Mouse (Mus musculus) left cerebral cortex, postnatal 4 days (tissue): ENCODE data around the gene Cryba2. TPM values are rescaled to one million over a fixed set of nuclear protein-coding genes. Genes with fewer than 3 reads are reported as not detected.

ENCODE experiments used
- DNase-seq: peaks from one replicate; pipeline ENCODE4 v3.0.0-alpha.2; 2022
- intact Hi-C: fragments of 180-260 bp; cut with DNase I; formaldehyde crosslinking; loops from one replicate; pipeline ENCODE4 v1.15.1; 2025
- microRNA-seq: library from miRNA; unstranded; fragments of <30 nt; microRNA quantifications from one replicate; pipeline ENCODE4 v1.2.0, GENCODE M21; 2022
- total RNA-seq, 2 experiments: library from RNA; stranded (reverse); gene quantifications; 2 replicates each; pipeline ENCODE4 v1.2.3; 2021

Cryba2 gene
- total RNA-seq, 2 experiments from 2014 or later: not detected

DNA sequence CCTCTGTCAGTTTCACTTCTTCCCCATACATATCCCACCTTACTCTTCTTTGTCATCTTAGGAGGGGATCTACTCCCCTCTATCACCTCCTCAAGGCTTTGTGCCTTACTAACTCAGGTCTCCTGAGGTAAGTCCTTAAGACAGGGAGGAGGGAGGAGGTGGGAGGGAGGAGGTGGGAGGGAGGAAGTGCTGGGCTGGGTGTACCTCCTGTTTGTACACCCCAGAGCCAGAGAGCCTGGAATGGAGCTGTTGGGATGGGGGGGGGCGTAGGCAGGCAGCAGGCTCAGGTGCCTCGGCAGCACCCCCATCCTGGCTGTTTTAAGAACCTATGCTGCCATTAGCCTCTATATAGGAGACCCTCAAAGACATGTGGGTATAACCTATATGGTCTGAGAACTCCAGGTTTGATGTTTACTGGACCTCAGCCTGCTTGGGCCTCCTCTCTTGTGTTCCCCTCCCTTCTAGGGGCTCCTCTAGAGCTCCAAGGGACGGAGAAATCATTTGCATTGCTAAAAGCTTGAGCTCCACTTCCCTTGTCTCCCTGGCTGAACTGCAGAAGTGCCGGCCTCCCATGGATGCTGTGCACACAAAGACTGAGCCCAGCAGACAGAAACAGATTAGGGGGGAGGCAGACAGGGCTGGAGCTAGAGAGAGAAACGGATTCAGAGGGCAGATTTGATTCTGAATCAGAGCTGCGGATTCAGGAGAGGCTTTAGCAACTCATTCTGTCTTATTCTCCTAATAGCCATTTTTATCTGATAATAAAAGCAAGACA, 41.8 kb downstream of the Cryba2 start:
- intact Hi-C loops: no loop called here
- no peak for DNase-seq

DNA sequence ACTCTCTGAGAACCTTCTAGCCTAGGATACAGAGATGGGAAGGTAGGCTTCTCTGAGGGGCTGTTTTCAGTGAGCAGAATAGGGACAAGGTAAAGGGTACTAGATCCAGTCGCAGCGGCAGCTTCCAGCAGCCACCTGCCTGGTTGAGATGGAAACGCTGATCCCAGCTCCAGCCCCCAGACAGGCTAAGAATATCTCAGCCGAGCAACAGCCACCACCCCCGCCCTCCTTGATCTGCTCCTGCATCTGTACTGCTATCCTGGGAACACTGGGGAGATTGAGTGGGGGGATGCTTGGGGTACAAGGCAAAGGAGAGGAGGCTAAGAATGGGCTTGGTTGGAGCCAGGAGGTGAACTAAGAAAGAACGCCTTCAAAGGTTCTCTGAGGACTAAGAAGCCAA, 42.7 kb downstream of the Cryba2 start:
- DNase-seq: no peak
- intact Hi-C loops: no loop called here

DNA sequence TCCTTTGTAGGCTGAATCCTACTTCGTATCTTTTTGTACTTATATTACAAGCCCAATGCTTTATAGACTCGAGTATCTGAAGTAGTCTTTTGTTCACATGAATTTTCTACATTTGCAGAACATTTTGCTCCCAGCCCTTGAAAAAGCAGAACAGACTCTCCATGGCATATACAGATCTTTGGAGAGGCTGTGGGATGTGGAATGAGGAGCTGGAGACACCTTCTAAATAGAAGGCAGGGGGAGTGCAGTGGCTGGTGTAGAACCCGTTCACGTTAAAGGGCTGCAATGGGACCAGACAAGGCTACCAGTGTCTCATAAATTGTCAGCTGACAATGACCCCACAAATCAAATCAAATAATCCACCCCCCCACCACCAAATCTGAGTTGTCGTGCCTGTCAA, 44.0 kb downstream of the Cryba2 start:
- intact Hi-C loops: no loop called here
- no peak for DNase-seq

DNA sequence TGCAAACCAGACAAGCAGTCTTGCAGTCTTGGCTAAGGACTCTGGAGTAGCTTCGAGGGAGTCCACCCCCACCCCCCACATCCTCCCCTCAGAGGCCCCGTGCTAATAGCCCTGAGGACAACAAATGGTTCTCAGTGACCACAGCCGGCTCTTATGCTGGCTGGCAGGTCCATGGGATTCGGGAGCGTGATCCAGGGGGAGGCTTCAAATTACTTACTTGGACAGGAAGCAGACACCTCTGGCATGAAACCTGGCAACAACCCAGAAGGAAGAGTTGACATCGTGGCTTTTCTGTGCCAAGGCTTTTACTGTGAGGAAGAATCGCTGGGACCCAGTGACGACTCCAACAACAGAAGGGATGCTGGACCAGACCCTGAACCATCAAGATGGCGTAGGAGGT, 46.6 kb downstream of the Cryba2 start:
- intact Hi-C loops: no loop called here

DNA sequence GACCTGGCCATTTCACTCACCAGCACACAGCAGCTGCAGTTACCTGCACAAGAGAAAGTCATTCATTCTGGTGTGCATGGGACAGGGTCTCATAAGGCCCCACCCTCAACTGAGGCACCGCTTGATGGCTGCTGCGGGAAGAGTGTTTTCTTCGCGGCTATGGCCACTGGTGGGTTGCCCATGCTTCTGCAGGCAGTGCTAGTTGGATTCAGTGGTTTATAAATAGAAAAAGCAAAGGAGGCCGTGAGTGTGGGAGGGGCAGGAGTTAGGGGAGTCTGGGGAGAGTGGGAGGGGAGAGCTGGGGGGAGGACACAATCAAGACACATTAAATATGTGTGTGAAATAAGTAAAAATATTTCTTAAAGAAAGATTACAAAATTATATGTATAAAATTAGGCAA, 49.9 kb downstream of the Cryba2 start:
- DNase-seq: no peak
- intact Hi-C loops: no loop called here

More for the DNA sequence above, 46.6 kb downstream of the Cryba2 start:
- no peak for DNase-seq

Small RNA genes within 50 kb of the gene (microRNA-seq; reads per million reads assigned to microRNA genes)
- gene Mir375: 315 reads per million, percentile 63 among the genes with 10 or more reads in this experiment

Other genes with a start within 250 kb of the Cryba2 start
- 10 to 100 TPM; 37.3 to 42.6 TPM for gene Ttll4, start 231.4 kb downstream of the Cryba2 start, total RNA-seq
- gene Cyp27a1, start 179.6 kb downstream of the Cryba2 start, total RNA-seq: under 1 TPM; 0.70 TPM
- not detected for gene Prkag3, start 143.9 kb downstream of the Cryba2 start, total RNA-seq
- gene Wnt6, start 121.3 kb downstream of the Cryba2 start, total RNA-seq: 1 to 10 TPM; 3.5 to 5.1 TPM
- under 1 TPM in 1 of 2 experiments, not detected in 1; 0.38 TPM for gene Wnt10a, start 101.6 kb downstream of the Cryba2 start, total RNA-seq
- gene Cdk5r2, start 38.2 kb downstream of the Cryba2 start, total RNA-seq: 100 to 1,000 TPM; 227 to 230 TPM
- not detected for gene Fev, start 7.7 kb downstream of the Cryba2 start, total RNA-seq
- gene Cfap65, start 42.5 kb upstream of the Cryba2 start, total RNA-seq: 1 to 10 TPM; 1.5 to 1.8 TPM
- under 1 TPM; 0.28 to 0.40 TPM for gene Ihh, start 58.5 kb upstream of the Cryba2 start, total RNA-seq
- gene Nhej1, start 232.1 kb upstream of the Cryba2 start, total RNA-seq: 1 to 10 TPM; 2.3 to 2.5 TPM
- gene Slc23a3, start 240.7 kb upstream of the Cryba2 start, total RNA-seq: not detected
- gene Cnppd1, start 249.6 kb upstream of the Cryba2 start, total RNA-seq: 10 to 100 TPM; 37.7 to 44.4 TPM
- gene Retreg2, start 249.6 kb upstream of the Cryba2 start, total RNA-seq: 100 to 1,000 TPM; 122 to 123 TPM